Mouse (Mus musculus) liver, embryonic 13.5 days (tissue): Measurements from ENCODE around the gene Efs. TPM values are rescaled to one million over a fixed set of nuclear protein-coding genes. Genes with fewer than 3 reads are reported as not detected.

Source experiments
- ATAC-seq: fragments of 200-750 bp; cut with Nextera tagmentation; 2 replicates; pipeline ENCODE4 v1.8.0; 2017; ENCODE audit warnings: low read depth, mild to moderate bottlenecking, moderate number of reproducible peaks, moderate library complexity
- DNase-seq: peaks from one replicate; pipeline ENCODE4 v3.0.0; 2022
- H3K27ac ChIP-seq: fragments of 300-500 bp; sonication (generic); 2 replicates; pipeline ENCODE4 v1.5.1; 2015; ENCODE audit warnings: moderate library complexity, mild to moderate bottlenecking, inconsistent platforms
- H3K27me3 ChIP-seq: fragments of 300-500 bp; sonication (generic); 2 replicates; pipeline ENCODE4 v1.6.1; 2015; ENCODE audit warnings: mild to moderate bottlenecking, inconsistent platforms
- H3K36me3 ChIP-seq: fragments of 300-500 bp; sonication (generic); 2 replicates; pipeline ENCODE4 v1.6.1; 2015; ENCODE audit warnings: mild to moderate bottlenecking, inconsistent platforms
- H3K4me1 ChIP-seq: fragments of 300-500 bp; sonication (generic); replicated peaks from 2 replicates; pipeline ENCODE4 v1.6.1; 2015; ENCODE audit warnings: inconsistent platforms
- H3K4me2 ChIP-seq: fragments of 300-500 bp; sonication (generic); 2 replicates; pipeline ENCODE4 v1.6.1; 2015; ENCODE audit warnings: inconsistent platforms, mild to moderate bottlenecking, moderate library complexity
- H3K4me3 ChIP-seq: fragments of 300-500 bp; sonication (generic); replicated peaks from 2 replicates; pipeline ENCODE4 v1.5.1; 2015; ENCODE audit warnings: mild to moderate bottlenecking, inconsistent platforms
- H3K9ac ChIP-seq: fragments of 300-500 bp; sonication (generic); 2 replicates; pipeline ENCODE4 v1.6.1; 2015; ENCODE audit warnings: mild to moderate bottlenecking, inconsistent platforms
- H3K9me3 ChIP-seq: fragments of 300-500 bp; sonication (generic); replicated peaks from 2 replicates; pipeline ENCODE4 v1.6.1; 2016; ENCODE audit warnings: inconsistent platforms
- WGBS: fragments of 180-500 bp; shearing (Covaris S2); methylation state at CpG from one replicate; pipeline ENCODE4 v1.1.7; 2015; ENCODE audit not compliant: insufficient replicate concordance; 5-methylcytosine and 5-hydroxymethylcytosine counted together
- polyA plus RNA-seq: library from polyadenylated mRNA; unstranded; fragments of >200 nt; fragmentation: Nextera tagmentation; extraction: Ambion mirVana; gene quantifications from 2 replicates; pipeline ENCODE4 v1.2.1, GENCODE M21; 2015

Gene Efs
- polyA plus RNA-seq, 1 experiment from 2014 or later: 0.71 TPM

DNA sequence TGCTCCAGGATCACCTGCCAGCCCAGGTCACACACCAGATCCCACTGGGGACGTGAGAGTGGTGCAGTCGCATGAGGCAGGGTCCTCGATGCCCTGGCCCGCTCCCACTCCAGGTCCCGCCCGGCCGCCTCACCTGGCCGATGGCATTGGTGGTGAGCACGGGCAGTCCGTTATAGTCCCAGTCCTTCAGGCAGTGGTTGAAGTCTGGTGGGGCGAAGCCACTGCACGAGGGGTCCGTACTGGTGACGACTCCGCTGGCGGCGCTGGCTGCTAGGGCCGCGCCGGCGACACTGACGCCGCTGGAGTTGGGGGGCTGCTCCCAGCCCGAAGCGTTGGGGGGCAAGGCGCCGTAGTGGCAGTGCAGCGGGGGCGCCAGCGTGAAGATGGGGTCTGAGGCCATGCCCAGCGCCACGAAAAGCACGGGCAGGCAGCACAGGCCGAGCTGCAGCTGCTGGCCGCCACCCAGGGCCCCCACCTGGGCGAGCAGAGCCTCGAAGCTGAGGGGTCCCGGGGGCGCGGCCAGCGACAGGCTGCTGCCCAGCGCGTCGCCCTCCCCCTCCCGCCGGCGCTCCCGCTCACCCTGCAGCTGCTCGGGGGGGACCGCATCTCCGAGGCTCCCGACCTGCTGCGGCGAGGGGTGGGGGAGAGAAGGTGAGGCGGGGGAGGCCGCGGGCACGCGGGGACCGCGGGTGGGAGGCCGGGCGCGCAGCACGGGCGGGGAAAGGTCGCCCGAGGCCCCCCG is 13.6 kb downstream of the Efs start:
- no peak for DNase-seq
- H3K9me3 ChIP-seq: no peaks in the 10 kb centered on the region
- H3K9ac ChIP-seq: peak overlapping the region; percentile 62
- H3K27me3 ChIP-seq: peaks cover 64% of the 10 kb centered on the region
- H3K4me3 ChIP-seq: peak overlapping the region; percentile 62
- no peak overlapping the region for H3K27ac ChIP-seq
- 4% methylated on average over 67 of the region's 69 CpGs for WGBS
- no peak for ATAC-seq
- H3K4me1 ChIP-seq: peaks cover 8% of the 10 kb centered on the region
- peak overlapping the region; percentile 77 for H3K4me2 ChIP-seq
- H3K36me3 ChIP-seq: no peaks in the 10 kb centered on the region

- H3K4me2 ChIP-seq: no peak overlapping the region
- WGBS: 47% methylated on average over 7 of the region's 7 CpGs
- H3K4me1 ChIP-seq: peaks cover 8% of the 10 kb centered on the region
- H3K9ac ChIP-seq: no peak overlapping the region
- DNase-seq (no peak), ATAC-seq (no peak)
- H3K9me3 ChIP-seq: no peaks in the 10 kb centered on the region
- H3K27ac ChIP-seq: no peak overlapping the region
- H3K36me3 ChIP-seq: no peaks in the 10 kb centered on the region; the same call in 1 of the 2 replicates
- peaks cover 44% of the 10 kb centered on the region for H3K27me3 ChIP-seq
- H3K4me3 ChIP-seq: no peak overlapping the region
These were observed 17.2 kb downstream of the Efs start for GRCm38 (mm10) chr14:54908682-54909081.

DNA sequence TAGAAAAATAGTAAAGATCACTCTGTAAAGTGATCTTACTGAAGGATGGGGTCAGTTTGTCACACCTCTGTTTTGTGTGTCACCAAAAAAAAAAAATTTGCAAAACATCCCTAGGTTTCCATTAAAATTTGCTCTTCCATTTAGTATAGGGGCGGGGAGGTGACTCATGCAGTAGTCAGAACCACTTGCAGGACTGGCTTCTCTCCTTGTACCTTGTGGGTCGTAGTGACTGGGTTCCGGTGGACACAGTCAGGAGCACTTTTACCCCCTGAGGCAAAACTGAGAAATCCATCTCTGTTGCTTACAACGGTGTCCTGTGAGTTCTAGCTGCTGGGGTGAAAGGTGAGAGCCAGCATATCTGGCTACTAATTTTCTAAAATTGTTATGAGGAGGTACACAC is 22.3 kb downstream of the Efs start:
- H3K27ac ChIP-seq: no peak overlapping the region
- no peaks in the 10 kb centered on the region for H3K4me1 ChIP-seq
- no peaks in the 10 kb centered on the region for H3K27me3 ChIP-seq
- ATAC-seq: no peak
- no peak overlapping the region for H3K9ac ChIP-seq
- H3K36me3 ChIP-seq: peaks cover 3% of the 10 kb centered on the region
- H3K4me2 ChIP-seq: no peak overlapping the region
- WGBS: 70% methylated on average over 4 of the region's 4 CpGs
- no peak for DNase-seq
- H3K9me3 ChIP-seq: no peaks in the 10 kb centered on the region
- H3K4me3 ChIP-seq: no peak overlapping the region

GRCm38 (mm10) chr14:54900383-54900782 is 25.5 kb downstream of the Efs start:
- Histone ChIP-seq H3K4me3 (no peak overlapping the region), H3K36me3 (peaks cover 35% of the 10 kb centered on the region), H3K9ac (no peak overlapping the region), H3K27me3 (no peaks in the 10 kb centered on the region), H3K9me3 (no peaks in the 10 kb centered on the region), H3K4me1 (peaks cover 22% of the 10 kb centered on the region), H3K4me2 (no peak overlapping the region), H3K27ac (no peak overlapping the region)
- ATAC-seq: peak; percentile 47
- DNase-seq: peak; percentile 27
- WGBS: 2% methylated on average over 3 of the region's 3 CpGs

DNA sequence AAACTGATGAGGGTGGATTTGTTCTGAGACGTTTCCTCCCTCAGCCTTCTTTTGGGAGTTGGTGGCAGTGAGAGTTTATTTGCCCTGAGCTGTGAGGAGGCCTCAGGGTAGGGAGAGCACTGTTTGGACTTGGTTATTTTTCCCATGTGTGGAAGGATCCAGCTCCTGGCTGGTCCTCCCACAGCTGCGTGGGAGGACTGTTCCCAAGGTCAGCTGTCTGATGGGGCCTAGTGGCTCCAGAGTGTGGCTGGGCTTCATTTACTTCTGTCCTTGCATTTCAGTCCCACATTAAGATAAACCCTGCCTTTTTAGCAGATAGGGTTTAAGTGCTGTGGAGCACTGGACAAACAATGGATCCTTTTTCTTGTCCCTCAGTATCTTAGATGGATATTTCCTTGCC is 28.5 kb downstream of the Efs start:
- H3K4me1 ChIP-seq: peaks cover 39% of the 10 kb centered on the region
- no peak overlapping the region for H3K9ac ChIP-seq
- H3K27ac ChIP-seq: no peak overlapping the region
- WGBS: 68% methylated on average over 2 of the region's 2 CpGs
- no peak overlapping the region for H3K4me2 ChIP-seq
- H3K4me3 ChIP-seq: no peak overlapping the region
- peaks cover 36% of the 10 kb centered on the region for H3K36me3 ChIP-seq
- H3K9me3 ChIP-seq: no peaks in the 10 kb centered on the region
- DNase-seq (no peak), ATAC-seq (no peak)
- H3K27me3 ChIP-seq: no peaks in the 10 kb centered on the region

DNA sequence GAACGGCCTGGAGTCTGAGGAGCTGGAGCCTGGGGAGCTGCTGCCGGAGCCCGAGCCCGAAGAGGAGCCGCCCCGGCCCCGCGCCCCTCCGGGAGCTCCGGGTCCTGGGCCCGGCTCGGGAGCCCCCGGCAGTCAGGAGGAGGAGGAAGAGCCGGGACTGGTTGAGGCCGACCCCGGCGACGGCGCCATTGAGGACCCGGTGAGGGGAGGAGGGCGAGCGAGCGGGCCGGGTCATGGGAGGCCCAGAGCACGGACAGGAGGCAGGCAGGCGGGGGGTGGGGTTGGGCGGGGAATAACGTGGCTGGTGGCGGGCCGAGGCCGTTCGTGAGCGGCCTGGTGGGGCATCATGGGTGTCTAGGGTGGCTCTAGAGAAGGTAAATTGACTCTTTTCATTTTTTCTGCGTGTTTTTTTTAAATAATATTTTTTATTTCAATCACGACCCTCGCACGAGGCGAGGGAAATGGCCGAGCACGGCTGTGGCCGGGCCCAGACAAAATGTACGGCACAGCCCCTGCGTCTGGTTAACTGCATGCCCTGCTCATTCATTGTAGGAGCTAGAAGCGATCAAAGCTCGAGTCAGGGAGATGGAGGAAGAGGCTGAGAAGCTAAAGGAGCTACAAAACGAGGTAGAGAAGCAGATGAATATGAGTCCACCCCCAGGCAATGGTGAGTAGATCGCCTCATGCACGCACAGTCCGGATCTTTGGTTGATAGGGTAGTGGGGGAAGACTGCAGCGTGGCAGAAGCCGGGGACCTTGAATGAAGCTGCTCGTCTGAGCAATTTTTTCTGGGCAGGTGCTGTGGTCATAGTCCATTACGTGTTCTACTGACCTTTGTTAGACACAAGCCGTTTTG is 31.4 kb downstream of the Efs start:
- Histone ChIP-seq H3K9ac (peak overlapping the region; percentile 97), H3K27ac (peak overlapping the region; percentile 86), H3K4me2 (peak overlapping the region; percentile 91), H3K4me3 (peak overlapping the region; percentile 90), H3K27me3 (no peaks in the 10 kb centered on the region), H3K36me3 (peaks cover 36% of the 10 kb centered on the region), H3K4me1 (peaks cover 45% of the 10 kb centered on the region), H3K9me3 (no peaks in the 10 kb centered on the region)
- peak; percentile 47 for ATAC-seq
- peak; percentile 55 for DNase-seq
- under 1% methylated on average over 45 of the region's 54 CpGs for WGBS

- Histone ChIP-seq H3K4me2 (peak overlapping the region; percentile 91), H3K4me1 (peaks cover 45% of the 10 kb centered on the region), H3K36me3 (peaks cover 33% of the 10 kb centered on the region), H3K27ac (peak overlapping the region; percentile 87), H3K27me3 (no peaks in the 10 kb centered on the region), H3K9ac (peak overlapping the region; percentile 97), H3K9me3 (no peaks in the 10 kb centered on the region), H3K4me3 (peak overlapping the region; percentile 90)
- DNase-seq (peak; percentile 98), ATAC-seq (peak; percentile 97)
- WGBS: 1% methylated on average over 38 of the region's 38 CpGs
These were observed 32.2 kb downstream of the Efs start for GRCm38 (mm10) chr14:54893651-54894181.

GRCm38 (mm10) chr14:54892200-54892599 is 33.7 kb downstream of the Efs start, which contains the start of gene Pabpn1:
Gene Pabpn1 (plus strand): TSS chr14:54892500.
- H3K4me3 ChIP-seq: peak within 1 kb of the TSS; percentile 60
- H3K36me3 ChIP-seq: peaks cover 19% of the 10 kb centered on the region
- no peaks in the 10 kb centered on the region for H3K27me3 ChIP-seq
- peak within 1 kb of the TSS; percentile 66 for H3K9ac ChIP-seq
- peak within 1 kb of the TSS; percentile 72 for H3K4me2 ChIP-seq
- no peaks in the 10 kb centered on the region for H3K9me3 ChIP-seq
- 82% methylated on average over 3 of the region's 3 CpGs for WGBS
- no peak for DNase-seq
- ATAC-seq: no peak
- peak within 1 kb of the TSS; percentile 87 for H3K27ac ChIP-seq
- peaks cover 38% of the 10 kb centered on the region for H3K4me1 ChIP-seq

DNA sequence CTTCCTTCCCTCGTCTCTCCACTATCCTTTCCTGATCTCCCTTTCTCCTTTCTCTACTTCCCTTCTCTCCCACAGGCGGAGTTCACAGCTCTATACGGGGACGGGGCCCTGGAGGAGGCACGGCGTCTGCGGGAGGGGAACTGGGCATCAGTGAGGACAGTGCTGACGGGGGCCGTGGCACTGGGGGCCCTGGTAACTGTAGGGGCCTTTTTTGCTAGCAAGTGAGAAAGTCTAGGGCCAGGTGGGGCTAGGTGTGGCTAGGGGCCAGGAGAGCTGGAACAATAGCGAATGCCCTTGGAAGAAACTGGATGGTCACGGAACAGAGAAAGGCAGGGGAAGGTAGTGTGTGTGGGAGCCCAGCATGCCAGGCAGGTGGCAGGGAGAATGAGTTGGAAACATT is 40.6 kb downstream of the Efs start:
- Histone ChIP-seq H3K36me3 (0 out of 2 replicates have a peak, but pooled peaks cover 4% of the 10 kb centered on the region), H3K4me2 (no peak overlapping the region), H3K27me3 (no peaks in the 10 kb centered on the region), H3K4me1 (peaks cover 19% of the 10 kb centered on the region), H3K4me3 (no peak overlapping the region), H3K9me3 (no peaks in the 10 kb centered on the region), H3K27ac (no peak overlapping the region), H3K9ac (no peak overlapping the region)
- 84% methylated on average over 11 of the region's 11 CpGs for WGBS
- ATAC-seq: no peak
- no peak for DNase-seq

GRCm38 (mm10) chr14:54884022-54884712 is 41.8 kb downstream of the Efs start:
- Histone ChIP-seq H3K36me3 (0 out of 2 replicates have a peak, but pooled peaks cover 4% of the 10 kb centered on the region), H3K27me3 (no peaks in the 10 kb centered on the region), H3K4me1 (peaks cover 19% of the 10 kb centered on the region), H3K4me2 (peak overlapping the region; percentile 75), H3K27ac (peak overlapping the region; percentile 79; the same call in 1 of the 2 replicates), H3K9me3 (no peaks in the 10 kb centered on the region), H3K9ac (peak overlapping the region; percentile 74), H3K4me3 (peak overlapping the region; percentile 65)
- no peak for DNase-seq
- ATAC-seq: no peak
- WGBS: 52% methylated on average over 21 of the region's 21 CpGs
